Mouse (Mus musculus): ENCODE measurements around the gene Dtd1. TPM values are rescaled to one million over a fixed set of nuclear protein-coding genes. Genes with fewer than 3 reads are reported as not detected.

Gene Dtd1
- polyA plus RNA-seq (2014; fragmentation: Illumina TruSeq; extraction: RNeasy Lipid Tissue Mini Kit (QIAGEN cat#74804); ENCODE audit: low replicate concordance) = 8.9 TPM

GRCm38 (mm10) chr2:144599831-144600687 lies at the start of gene Dtd1:
Dtd1 (plus strand) TSS chr2:144599897.

GRCm38 (mm10) chr2:144550529-144550928 lies 49.2 kb upstream of the Dtd1 start, which contains the start of gene Rbbp9:
Rbbp9 (minus strand) TSS chr2:144550869.

GRCm38 (mm10) chr2:144555820-144556552 lies 43.7 kb upstream of the Dtd1 start, which contains the start of gene Sec23b:
Sec23b (plus strand) TSS chr2:144556229.

GRCm38 (mm10) chr2:144593951-144594651 lies 5.6 kb upstream of the Dtd1 start, which contains the start of gene Smim26:
Smim26 (plus strand) TSS chr2:144594054.

Other genes with a start within 250 kb of the Dtd1 start
- 3.7 TPM for gene Kat14, start 230.9 kb upstream of the Dtd1 start, polyA plus RNA-seq (2014; fragmentation: Illumina TruSeq; extraction: RNeasy Lipid Tissue Mini Kit (QIAGEN cat#74804); ENCODE audit: low replicate concordance)
- gene Pet117, start 230.9 kb upstream of the Dtd1 start, polyA plus RNA-seq (2014; fragmentation: Illumina TruSeq; extraction: RNeasy Lipid Tissue Mini Kit (QIAGEN cat#74804); ENCODE audit: low replicate concordance) = 3.2 TPM
- 0.45 TPM for gene Dzank1, start 72.5 kb upstream of the Dtd1 start, polyA plus RNA-seq (2014; fragmentation: Illumina TruSeq; extraction: RNeasy Lipid Tissue Mini Kit (QIAGEN cat#74804); ENCODE audit: low replicate concordance)
- 32.0 TPM for gene Polr3f, start 72.2 kb upstream of the Dtd1 start, polyA plus RNA-seq (2014; fragmentation: Illumina TruSeq; extraction: RNeasy Lipid Tissue Mini Kit (QIAGEN cat#74804); ENCODE audit: low replicate concordance)
- 73.5 TPM for gene Rbbp9, start 49.0 kb upstream of the Dtd1 start, polyA plus RNA-seq (2014; fragmentation: Illumina TruSeq; extraction: RNeasy Lipid Tissue Mini Kit (QIAGEN cat#74804); ENCODE audit: low replicate concordance)
- gene Sec23b, start 43.7 kb upstream of the Dtd1 start, polyA plus RNA-seq (2014; fragmentation: Illumina TruSeq; extraction: RNeasy Lipid Tissue Mini Kit (QIAGEN cat#74804); ENCODE audit: low replicate concordance) = 115 TPM
- gene Smim26, start 5.8 kb upstream of the Dtd1 start, polyA plus RNA-seq (2014; fragmentation: Illumina TruSeq; extraction: RNeasy Lipid Tissue Mini Kit (QIAGEN cat#74804); ENCODE audit: low replicate concordance) = 11.9 TPM
- gene Scp2d1, start 223.8 kb downstream of the Dtd1 start, polyA plus RNA-seq (2014; fragmentation: Illumina TruSeq; extraction: RNeasy Lipid Tissue Mini Kit (QIAGEN cat#74804); ENCODE audit: low replicate concordance) = not detected